Mouse (Mus musculus) fibroblast of lung, adult 2 months (primary cell): ENCODE measurements around the gene Scarb2.
A peak's percentile ranks its signal among the peaks of the same experiment; 100 is the strongest.
"Not testable (repeated sequence)": the region's sequence is repeated elsewhere in the genome, so short reads cannot be mapped to it uniquely, and the experiment has no call there.

ENCODE experiments used
- DNase-seq: peaks from one replicate; pipeline ENCODE4 v3.0.0-alpha.2; 2011; ENCODE audit warnings: low read depth

The Scarb2 gene

GRCm38 (mm10) chr5:92506733-92507132 is at the start of gene Scarb2:
Gene Scarb2, minus strand, starts transcription at chr5:92506833.
- no peak for DNase-seq

- no peak for DNase-seq
These were observed 49.3 kb upstream of the Scarb2 start for GRCm38 (mm10) chr5:92555905-92556304.

GRCm38 (mm10) chr5:92554891-92555511 is 48.4 kb upstream of the Scarb2 start, which contains the start of gene Fam47e:
Gene Fam47e, plus strand, starts transcription at chr5:92555069.
- no peak for DNase-seq

GRCm38 (mm10) chr5:92554443-92554842 is 47.8 kb upstream of the Scarb2 start:
- DNase-seq: no peak

- no peak for DNase-seq
These were observed 47.3 kb upstream of the Scarb2 start for GRCm38 (mm10) chr5:92553939-92554338.

GRCm38 (mm10) chr5:92552611-92553010 is 46.0 kb upstream of the Scarb2 start:
- no peak for DNase-seq

GRCm38 (mm10) chr5:92539698-92540097 is 33.1 kb upstream of the Scarb2 start:
- DNase-seq: no peak

- peak; percentile 81 for DNase-seq
These were observed 18.2 kb upstream of the Scarb2 start for GRCm38 (mm10) chr5:92524821-92525258.

GRCm38 (mm10) chr5:92521131-92521530 is 14.5 kb upstream of the Scarb2 start:
- DNase-seq: not testable (repeated sequence)

- DNase-seq: no peak
These were observed 5.4 kb upstream of the Scarb2 start for GRCm38 (mm10) chr5:92512066-92512465.

- DNase-seq: no peak
These were observed 4.6 kb upstream of the Scarb2 start for GRCm38 (mm10) chr5:92511256-92511655.

- DNase-seq: no peak
These were observed 2.2 kb upstream of the Scarb2 start for GRCm38 (mm10) chr5:92508853-92509252.

GRCm38 (mm10) chr5:92506301-92506729 is 318 bp downstream of the Scarb2 start:
- DNase-seq: no peak

- DNase-seq: peak; percentile 82
These were observed 1.2 kb downstream of the Scarb2 start for GRCm38 (mm10) chr5:92505402-92505865.

GRCm38 (mm10) chr5:92504676-92505400 is 1.8 kb downstream of the Scarb2 start:
- no peak for DNase-seq

GRCm38 (mm10) chr5:92503856-92504618 is 2.6 kb downstream of the Scarb2 start:
- no peak for DNase-seq

- DNase-seq: no peak
These were observed 3.2 kb downstream of the Scarb2 start for GRCm38 (mm10) chr5:92503356-92503847.

GRCm38 (mm10) chr5:92499378-92499777 is 7.3 kb downstream of the Scarb2 start:
- no peak for DNase-seq

GRCm38 (mm10) chr5:92498661-92499060 is 8.0 kb downstream of the Scarb2 start:
- DNase-seq: no peak

- DNase-seq: no peak
These were observed 8.4 kb downstream of the Scarb2 start for GRCm38 (mm10) chr5:92498225-92498624.

GRCm38 (mm10) chr5:92495771-92496409 is 10.7 kb downstream of the Scarb2 start:
- DNase-seq: no peak

GRCm38 (mm10) chr5:92495291-92495690 is 11.3 kb downstream of the Scarb2 start:
- DNase-seq: no peak
